Mouse (Mus musculus) neural tube, embryonic 15.5 days (tissue): ENCODE data around the gene Brd1. TPM values are rescaled to one million over a fixed set of nuclear protein-coding genes. Genes with fewer than 3 reads are reported as not detected.
"Not testable (repeated sequence)": the region's sequence is repeated elsewhere in the genome, so short reads cannot be mapped to it uniquely, and the experiment has no call there.

Source experiments
- ATAC-seq: fragments of 200-750 bp; cut with Nextera tagmentation; 2 replicates; pipeline ENCODE4 v1.8.0; 2017; ENCODE audit warnings: mild to moderate bottlenecking, moderate TSS enrichment, moderate library complexity; ENCODE audit not compliant: low FRiP score
- H3K27ac ChIP-seq: fragments of 300-500 bp; sonication (generic); replicated peaks from 2 replicates; pipeline ENCODE4 v1.5.1; 2015; ENCODE audit warnings: mild to moderate bottlenecking, inconsistent platforms
- H3K27me3 ChIP-seq: fragments of 300-500 bp; sonication (generic); replicated peaks from 2 replicates; pipeline ENCODE4 v1.6.1; 2015; ENCODE audit warnings: inconsistent platforms
- H3K36me3 ChIP-seq: fragments of 300-500 bp; sonication (generic); 2 replicates; pipeline ENCODE4 v1.6.1; 2015; ENCODE audit warnings: inconsistent platforms
- H3K4me1 ChIP-seq: fragments of 300-500 bp; sonication (generic); 2 replicates; pipeline ENCODE4 v1.6.1; 2015; ENCODE audit warnings: inconsistent platforms
- H3K4me2 ChIP-seq: fragments of 300-500 bp; sonication (generic); 2 replicates; pipeline ENCODE4 v1.6.1; 2015; ENCODE audit warnings: inconsistent platforms, mild to moderate bottlenecking, moderate library complexity
- H3K4me3 ChIP-seq: fragments of 300-500 bp; sonication (generic); replicated peaks from 2 replicates; pipeline ENCODE4 v1.5.1; 2015; ENCODE audit warnings: mild to moderate bottlenecking, inconsistent platforms
- H3K9ac ChIP-seq: fragments of 300-500 bp; sonication (generic); replicated peaks from 2 replicates; pipeline ENCODE4 v1.6.1; 2015; ENCODE audit warnings: mild to moderate bottlenecking, inconsistent platforms
- H3K9me3 ChIP-seq: fragments of 300-500 bp; sonication (generic); replicated peaks from 2 replicates; pipeline ENCODE4 v1.6.1; 2016; ENCODE audit warnings: inconsistent platforms
- WGBS: fragments of 180-500 bp; shearing (Covaris S2); methylation state at CpG from one replicate; pipeline ENCODE4 v1.1.7; 2015; ENCODE audit warnings: mixed read lengths; 5-methylcytosine and 5-hydroxymethylcytosine counted together
- polyA plus RNA-seq: library from polyadenylated mRNA; unstranded; fragments of >200 nt; fragmentation: Nextera tagmentation; extraction: Ambion mirVana; gene quantifications from 2 replicates; pipeline ENCODE4 v1.2.1, GENCODE M21; 2015

Brd1 gene
- polyA plus RNA-seq, 1 experiment from 2014 or later: 15.1 TPM

GRCm38 (mm10) chr15:88750032-88750431 is 16.0 kb upstream of the Brd1 start:
- no peak overlapping the region for H3K4me3 ChIP-seq
- H3K27me3 ChIP-seq: no peaks in the 10 kb centered on the region
- no peaks in the 10 kb centered on the region for H3K36me3 ChIP-seq
- WGBS: 95% methylated on average over 10 of the region's 10 CpGs
- ATAC-seq: no peak
- peaks cover 24% of the 10 kb centered on the region for H3K4me1 ChIP-seq
- no peak overlapping the region for H3K9ac ChIP-seq
- H3K4me2 ChIP-seq: no peak overlapping the region
- no peak overlapping the region for H3K27ac ChIP-seq
- H3K9me3 ChIP-seq: no peaks in the 10 kb centered on the region

GRCm38 (mm10) chr15:88749617-88750016 is 15.6 kb upstream of the Brd1 start:
- not testable (repeated sequence) for H3K27ac ChIP-seq, H3K36me3 ChIP-seq, H3K9me3 ChIP-seq, H3K4me3 ChIP-seq, H3K9ac ChIP-seq, H3K27me3 ChIP-seq, H3K4me2 ChIP-seq, ATAC-seq
- WGBS: 96% methylated on average over 8 of the region's 8 CpGs
- H3K4me1 ChIP-seq: peaks cover 21% of the 10 kb centered on the region

DNA sequence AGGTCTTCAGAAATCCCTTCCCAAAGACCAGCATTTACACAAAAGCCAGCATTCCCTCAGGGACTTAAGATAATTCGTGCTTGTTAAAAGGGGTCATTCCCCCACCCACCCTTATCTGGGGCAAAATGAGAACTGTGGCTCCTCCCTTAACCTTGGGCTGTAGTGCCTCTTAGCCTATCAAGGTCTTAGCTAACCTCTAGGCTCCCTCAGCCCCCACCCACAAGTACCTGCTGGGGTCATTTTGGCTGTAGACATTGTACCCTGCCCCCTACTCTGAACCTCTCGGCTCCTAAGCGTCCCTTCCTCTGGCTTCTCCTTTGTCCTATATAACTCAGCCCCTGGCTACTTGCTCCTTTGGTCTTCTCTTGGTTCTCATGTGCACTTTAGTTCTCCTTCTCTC is 11.9 kb upstream of the Brd1 start:
- Histone ChIP-seq H3K9ac (no peak overlapping the region), H3K9me3 (no peaks in the 10 kb centered on the region), H3K4me3 (no peak overlapping the region), H3K4me2 (no peak overlapping the region), H3K27me3 (no peaks in the 10 kb centered on the region), H3K27ac (no peak overlapping the region), H3K4me1 (peaks cover 5% of the 10 kb centered on the region), H3K36me3 (no peaks in the 10 kb centered on the region)
- 47% methylated on average over 3 of the region's 3 CpGs for WGBS
- ATAC-seq: no peak

DNA sequence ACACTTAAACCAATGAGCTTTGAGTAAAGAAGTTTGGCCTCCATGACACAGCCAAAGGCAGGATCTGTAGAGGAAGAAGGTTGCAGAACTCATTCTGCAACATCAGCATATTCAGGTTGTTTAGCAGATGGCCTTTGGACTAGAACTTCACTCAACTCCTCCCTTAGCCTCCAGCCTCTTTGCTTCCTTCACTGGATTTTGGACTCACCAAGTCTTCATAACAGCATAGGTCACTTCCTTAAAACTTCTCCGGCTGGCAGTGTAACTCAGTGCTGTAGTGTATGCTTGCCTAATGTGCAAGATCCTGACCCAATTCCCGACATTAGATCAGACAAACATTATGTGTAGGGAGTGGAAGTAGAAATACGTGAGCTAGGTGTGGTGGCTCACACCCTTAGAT is 11.3 kb upstream of the Brd1 start:
- H3K4me1 ChIP-seq: no peaks in the 10 kb centered on the region
- no peaks in the 10 kb centered on the region for H3K27me3 ChIP-seq
- H3K36me3 ChIP-seq: no peaks in the 10 kb centered on the region
- H3K4me2 ChIP-seq: no peak overlapping the region
- no peaks in the 10 kb centered on the region for H3K9me3 ChIP-seq
- no peak overlapping the region for H3K9ac ChIP-seq
- no peak overlapping the region for H3K27ac ChIP-seq
- WGBS: 85% methylated on average over 3 of the region's 3 CpGs
- no peak overlapping the region for H3K4me3 ChIP-seq
- ATAC-seq: no peak

DNA sequence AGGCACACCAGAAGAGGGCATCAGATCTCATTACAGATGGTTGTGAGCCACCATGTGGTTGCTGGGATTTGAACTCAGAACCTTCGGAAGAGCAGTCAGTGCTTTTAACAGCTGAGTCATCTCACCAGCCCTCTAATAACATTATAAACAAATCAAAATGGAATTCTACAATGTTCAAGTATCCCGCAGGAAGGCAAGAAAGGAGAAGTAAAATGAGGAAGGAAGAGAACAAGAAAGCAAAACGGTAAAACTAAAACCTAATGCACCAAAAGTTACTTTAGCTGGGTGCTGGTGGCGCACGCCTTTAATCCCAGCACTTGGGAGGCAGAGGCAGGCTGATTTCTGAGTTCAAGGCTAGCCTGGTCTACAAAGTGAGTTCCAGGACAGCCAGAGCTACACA is 9.3 kb upstream of the Brd1 start:
- not testable (repeated sequence) for H3K4me2 ChIP-seq, H3K4me3 ChIP-seq, ATAC-seq, H3K27me3 ChIP-seq, H3K27ac ChIP-seq, H3K9ac ChIP-seq, H3K36me3 ChIP-seq, H3K9me3 ChIP-seq, H3K4me1 ChIP-seq
- 92% methylated on average over 5 of the region's 5 CpGs for WGBS

- Histone ChIP-seq H3K27ac (no peak overlapping the region), H3K4me2 (no peak overlapping the region), H3K9ac (no peak overlapping the region), H3K27me3 (no peaks in the 10 kb centered on the region), H3K4me3 (no peak overlapping the region), H3K36me3 (no peaks in the 10 kb centered on the region), H3K9me3 (no peaks in the 10 kb centered on the region), H3K4me1 (no peaks in the 10 kb centered on the region)
- 52% methylated on average over 6 of the region's 6 CpGs for WGBS
- ATAC-seq: no peak
Measured at GRCm38 (mm10) chr15:88741366-88741765, 7.3 kb upstream of the Brd1 start.

DNA sequence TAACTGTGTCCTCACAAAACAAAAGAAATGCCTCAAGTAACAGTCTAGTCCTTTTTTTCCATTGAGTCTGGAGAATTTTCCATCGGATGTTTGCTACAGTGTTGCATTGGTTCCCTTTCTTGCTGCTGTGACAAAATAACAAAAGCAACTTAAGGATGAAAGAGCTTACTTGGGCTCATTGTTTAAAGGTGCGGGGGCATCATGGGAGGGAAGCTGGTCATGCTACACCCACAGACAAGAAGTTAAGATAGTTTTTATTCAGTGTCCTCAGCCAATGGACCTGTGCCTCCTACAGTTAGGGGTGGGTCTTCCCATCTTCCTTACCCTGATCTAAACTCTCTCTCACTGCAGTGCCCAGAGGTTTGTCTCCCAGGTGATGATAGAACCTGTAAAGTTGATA is 4.4 kb upstream of the Brd1 start:
- no peak for ATAC-seq
- Histone ChIP-seq H3K9me3 (no peaks in the 10 kb centered on the region), H3K4me2 (no peak overlapping the region), H3K27ac (no peak overlapping the region), H3K4me1 (peaks cover 7% of the 10 kb centered on the region), H3K4me3 (no peak overlapping the region), H3K36me3 (no peaks in the 10 kb centered on the region), H3K9ac (no peak overlapping the region), H3K27me3 (no peaks in the 10 kb centered on the region)
- WGBS: 72% methylated on average over 2 of the region's 2 CpGs

DNA sequence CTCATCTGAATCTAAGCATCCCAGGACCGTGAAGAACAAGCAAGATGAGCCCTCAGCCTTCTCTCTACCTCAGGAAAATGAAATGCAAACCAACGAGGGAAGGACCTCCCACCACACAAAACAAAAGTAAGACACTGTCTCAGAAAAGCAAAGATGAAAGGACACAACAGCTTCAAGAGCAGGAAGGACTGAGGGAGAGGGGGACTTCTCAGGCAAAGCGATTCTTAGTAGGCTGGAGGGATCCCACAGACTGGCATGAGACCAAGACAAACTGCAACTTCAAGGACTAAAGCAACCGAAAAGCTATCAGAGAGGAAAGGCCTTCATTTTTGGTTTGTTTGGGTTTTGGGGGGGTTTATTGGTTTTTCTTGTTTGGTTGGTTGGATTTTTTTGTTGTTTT is 2.1 kb upstream of the Brd1 start:
- H3K4me3 ChIP-seq: no peak overlapping the region
- H3K4me1 ChIP-seq: peaks cover 25% of the 10 kb centered on the region
- H3K36me3 ChIP-seq: no peaks in the 10 kb centered on the region
- no peak overlapping the region for H3K9ac ChIP-seq
- H3K4me2 ChIP-seq: no peak overlapping the region
- 65% methylated on average over 4 of the region's 4 CpGs for WGBS
- no peak overlapping the region for H3K27ac ChIP-seq
- no peak for ATAC-seq
- H3K9me3 ChIP-seq: no peaks in the 10 kb centered on the region
- no peaks in the 10 kb centered on the region for H3K27me3 ChIP-seq

DNA sequence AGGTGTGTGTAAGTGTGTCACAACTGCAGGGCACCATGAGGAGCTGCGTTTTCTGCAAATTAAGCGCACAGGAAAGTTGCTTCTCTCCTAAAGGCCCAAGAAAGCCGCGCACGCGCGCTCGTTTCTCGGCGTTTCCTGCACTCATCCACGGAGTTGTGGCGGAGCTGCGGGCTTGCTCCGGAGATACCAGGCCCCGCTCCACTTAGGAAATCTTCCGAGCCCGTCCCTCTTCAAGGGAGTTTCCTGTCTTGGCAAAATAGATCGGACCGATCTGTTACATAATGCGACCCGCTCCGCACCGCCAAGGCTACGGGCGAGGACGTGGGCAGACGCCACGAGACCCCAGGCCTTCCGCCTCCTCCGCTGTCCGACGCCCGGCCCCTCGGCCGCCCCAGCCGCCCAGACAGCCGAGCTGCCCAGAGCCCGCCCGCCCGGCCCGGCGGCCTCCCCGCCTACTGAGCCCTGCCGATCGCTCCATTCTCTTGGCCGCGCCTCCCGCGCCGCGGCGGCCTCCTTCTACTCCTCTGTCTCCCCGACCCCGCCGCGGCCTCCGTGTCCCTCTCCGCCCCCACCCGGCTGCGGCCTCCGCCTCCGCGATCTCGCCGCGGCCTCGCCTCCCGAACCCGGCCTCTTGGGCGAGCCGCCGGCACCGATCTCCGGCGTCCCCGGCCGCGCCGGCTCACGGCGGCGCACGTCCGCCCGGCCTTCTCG is 837 bp downstream of the Brd1 start:
- WGBS: under 1% methylated on average over 83 of the region's 86 CpGs
- no peaks in the 10 kb centered on the region for H3K27me3 ChIP-seq
- no peaks in the 10 kb centered on the region for H3K9me3 ChIP-seq
- peak overlapping the region; percentile 64 for H3K4me3 ChIP-seq
- peak; percentile 33; the same call in 1 of the 2 replicates for ATAC-seq
- H3K27ac ChIP-seq: peak overlapping the region; percentile 81
- peak overlapping the region; percentile 68 for H3K9ac ChIP-seq
- H3K4me2 ChIP-seq: peak overlapping the region; percentile 78
- peaks cover 18% of the 10 kb centered on the region for H3K36me3 ChIP-seq
- peaks cover 35% of the 10 kb centered on the region for H3K4me1 ChIP-seq

DNA sequence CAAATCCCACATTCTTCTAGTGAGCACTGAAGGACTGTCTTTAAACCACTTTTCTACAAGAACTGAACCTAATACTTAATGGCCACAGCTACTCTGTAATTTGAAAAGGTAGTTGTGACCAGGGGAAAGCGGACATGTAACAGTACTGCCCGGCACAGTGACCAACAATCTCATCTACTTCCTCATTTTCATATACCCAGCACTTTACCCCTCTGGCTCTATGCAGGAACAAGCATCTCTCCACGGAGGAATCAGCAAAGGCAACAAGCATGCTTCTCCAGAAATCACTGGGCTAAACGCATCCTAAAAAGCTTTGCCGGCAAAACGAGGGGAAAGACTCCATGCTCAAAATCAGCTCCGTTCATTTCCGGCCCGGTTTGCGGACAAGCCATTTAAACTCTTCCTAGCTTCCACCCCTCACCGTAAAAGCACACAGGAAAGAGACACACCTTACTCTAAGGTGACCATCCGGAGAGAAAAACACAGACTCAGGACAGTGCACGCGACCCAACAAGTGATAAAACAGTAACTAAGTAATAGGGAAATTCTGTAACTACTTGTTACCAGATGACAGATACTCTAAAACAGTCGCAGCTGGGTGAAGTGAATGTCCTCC is 1.5 kb downstream of the Brd1 start:
- no peak for ATAC-seq
- H3K4me3 ChIP-seq: peak overlapping the region; percentile 64
- H3K27ac ChIP-seq: no peak overlapping the region
- WGBS: 28% methylated on average over 15 of the region's 15 CpGs
- H3K27me3 ChIP-seq: no peaks in the 10 kb centered on the region
- no peaks in the 10 kb centered on the region for H3K9me3 ChIP-seq
- peak overlapping the region; percentile 78 for H3K4me2 ChIP-seq
- peaks cover 35% of the 10 kb centered on the region for H3K4me1 ChIP-seq
- peaks cover 21% of the 10 kb centered on the region for H3K36me3 ChIP-seq
- peak overlapping the region; percentile 68 for H3K9ac ChIP-seq

- H3K36me3 ChIP-seq: peaks cover 33% of the 10 kb centered on the region
- peaks cover 35% of the 10 kb centered on the region for H3K4me1 ChIP-seq
- H3K4me3 ChIP-seq: no peak overlapping the region
- H3K9me3 ChIP-seq: no peaks in the 10 kb centered on the region
- no peak for ATAC-seq
- no peak overlapping the region for H3K9ac ChIP-seq
- no peak overlapping the region for H3K4me2 ChIP-seq
- H3K27me3 ChIP-seq: no peaks in the 10 kb centered on the region
- no peak overlapping the region; the same call in 1 of the 2 replicates for H3K27ac ChIP-seq
- WGBS: 82% methylated on average over 3 of the region's 3 CpGs
Measured at GRCm38 (mm10) chr15:88730717-88731116, 3.3 kb downstream of the Brd1 start.

DNA sequence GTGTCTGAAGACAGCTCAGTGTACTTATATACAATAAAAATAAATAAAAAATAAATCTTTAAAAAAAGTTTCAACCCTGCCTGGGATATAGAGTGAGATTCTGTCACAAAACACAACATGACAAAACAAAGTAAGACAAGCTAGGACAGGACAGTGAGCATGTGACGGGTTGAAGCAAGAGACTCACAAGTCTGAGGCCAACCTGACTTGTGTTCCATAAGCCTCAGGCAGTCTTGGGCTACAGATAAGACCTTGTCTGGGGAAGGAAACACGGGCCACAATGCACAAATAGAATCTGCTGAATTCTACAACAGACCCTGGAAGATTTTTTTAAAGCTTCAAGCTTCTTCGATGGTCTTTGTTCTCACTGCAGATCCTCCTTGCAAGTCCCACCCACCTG is 6.8 kb downstream of the Brd1 start:
- Histone ChIP-seq H3K4me2 (no peak overlapping the region), H3K9ac (no peak overlapping the region), H3K4me1 (peaks cover 38% of the 10 kb centered on the region), H3K4me3 (no peak overlapping the region), H3K9me3 (no peaks in the 10 kb centered on the region), H3K27me3 (no peaks in the 10 kb centered on the region), H3K36me3 (peaks cover 60% of the 10 kb centered on the region), H3K27ac (no peak overlapping the region)
- no peak for ATAC-seq
- 90% methylated on average over 3 of the region's 3 CpGs for WGBS
